Mouse (Mus musculus): ENCODE data around the gene Ctcfl.

- no peak for TF ChIP-seq CTCF (IDR thresholded peaks at IDR 0.05; ENCODE audit: low read depth)
- no peak for TF ChIP-seq EP300 (IDR thresholded peaks at IDR 0.05; ENCODE audit: low read depth)
Observed at GRCm38 (mm10) chr2:173058263-173058662, 61.1 kb downstream of the Ctcfl start.

Data from liver, postnatal 0 days (tissue).